Mouse (Mus musculus): ENCODE data around the gene Emp3. TPM values are rescaled to one million over a fixed set of nuclear protein-coding genes. Genes with fewer than 3 reads are reported as not detected.
A peak's percentile ranks its signal among the peaks of the same experiment; 100 is the strongest.
"Not testable (repeated sequence)": the region's sequence is repeated elsewhere in the genome, so short reads cannot be mapped to it uniquely, and the experiment has no call there.

The Emp3 gene
- polyA plus RNA-seq, 1 experiment from 2014 or later: 182 TPM

DNA sequence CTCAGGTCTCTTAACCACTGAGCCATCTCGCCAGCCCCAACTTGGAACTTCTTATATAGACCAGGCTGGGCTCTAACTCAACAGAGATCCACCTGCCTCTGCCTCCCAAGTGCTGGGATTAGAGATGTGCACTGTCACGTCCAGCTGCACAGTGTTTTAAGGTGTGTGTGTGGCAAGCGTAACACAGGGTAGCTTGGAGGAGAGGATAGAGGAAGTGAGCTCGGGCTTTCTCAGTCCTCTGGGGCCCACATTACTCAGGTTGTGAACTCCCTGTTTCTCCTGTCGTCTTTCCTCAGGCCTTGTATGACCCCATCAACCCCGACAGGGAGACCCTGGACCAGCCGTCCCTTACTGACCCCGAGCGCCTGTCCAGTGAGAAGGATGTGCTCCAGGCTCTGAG, 14.6 kb downstream of the Emp3 start:
- Histone ChIP-seq H3K36me3 (ENCODE audit: control insufficient read depth, insufficient read depth, low read length) (peaks cover 5% of the 10 kb centered on the region; the same call in 1 of the 2 replicates), H3K4me2 (replicated peaks; ENCODE audit: low read depth, low read length) (no peak overlapping the region), H3K4me1 (ENCODE audit: control insufficient read depth, insufficient read depth, low read length) (no peaks in the 10 kb centered on the region), H3K9ac (ENCODE audit: low read depth, low read length) (no peak overlapping the region), H3K27ac (ENCODE audit: low read depth, low read length) (no peak overlapping the region), H3K4me3 (ENCODE audit: low read length) (no peak overlapping the region), H3K9me3 (ENCODE audit: control insufficient read depth, low read length) (no peaks in the 10 kb centered on the region), H3K27me3 (ENCODE audit: control insufficient read depth, insufficient read depth, low read length) (no peaks in the 10 kb centered on the region)
- WGBS: 79% methylated on average over 9 of the region's 9 CpGs
- no peak for ATAC-seq (ENCODE audit: low FRiP score, low TSS enrichment)

DNA sequence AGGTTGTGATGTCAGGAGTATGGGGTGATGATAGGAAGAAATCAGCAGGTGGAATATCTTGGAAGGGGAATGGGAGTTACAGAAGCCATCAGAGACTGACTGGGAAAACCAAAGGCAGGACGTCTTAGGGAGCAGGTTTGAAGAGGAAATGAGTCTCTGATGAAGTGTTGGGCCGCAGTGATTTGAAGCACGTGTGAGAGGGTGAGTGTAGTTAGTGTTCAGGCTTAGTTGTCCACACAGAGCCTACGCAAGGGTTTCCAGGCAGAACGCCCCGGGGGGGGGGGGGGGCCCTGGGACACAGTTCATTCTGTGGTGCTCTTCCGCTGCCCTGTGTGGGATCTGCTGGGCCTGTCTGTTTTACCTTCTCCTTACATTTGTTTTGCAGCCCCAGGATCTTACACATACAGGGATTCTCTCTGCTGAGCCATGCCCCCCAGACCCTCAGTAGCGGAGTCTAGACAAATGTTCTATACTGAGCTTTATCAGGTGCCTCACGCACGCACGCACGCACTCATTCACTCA, 18.7 kb downstream of the Emp3 start:
- Histone ChIP-seq H3K4me1 (ENCODE audit: control insufficient read depth, insufficient read depth, low read length) (no peaks in the 10 kb centered on the region), H3K27ac (ENCODE audit: low read depth, low read length) (no peak overlapping the region), H3K9ac (ENCODE audit: low read depth, low read length) (no peak overlapping the region), H3K4me3 (ENCODE audit: low read length) (no peak overlapping the region), H3K9me3 (ENCODE audit: control insufficient read depth, low read length) (no peaks in the 10 kb centered on the region), H3K4me2 (replicated peaks; ENCODE audit: low read depth, low read length) (no peak overlapping the region), H3K36me3 (ENCODE audit: control insufficient read depth, insufficient read depth, low read length) (no peaks in the 10 kb centered on the region), H3K27me3 (ENCODE audit: control insufficient read depth, insufficient read depth, low read length) (no peaks in the 10 kb centered on the region)
- ATAC-seq (ENCODE audit: low FRiP score, low TSS enrichment): no peak
- WGBS: 81% methylated on average over 11 of the region's 12 CpGs

DNA sequence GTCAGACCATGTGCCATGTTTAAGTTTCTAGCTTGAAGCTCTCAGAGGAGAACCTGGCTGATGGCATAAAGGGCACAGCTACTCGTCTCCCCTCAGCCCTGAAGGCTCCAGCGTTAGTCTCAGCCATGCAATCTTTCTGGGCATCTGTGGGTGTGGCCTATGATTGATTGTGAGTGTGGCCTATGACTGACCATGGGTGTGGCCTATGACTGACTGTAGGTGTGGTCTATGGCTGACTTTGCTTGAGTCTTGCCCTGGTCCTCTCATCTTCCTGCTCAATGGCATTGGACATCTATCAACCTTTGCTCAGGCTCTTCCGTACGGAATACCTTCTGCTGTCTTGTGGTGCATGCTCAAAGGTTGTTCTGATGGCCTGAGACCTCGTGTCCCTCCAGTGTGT, 19.6 kb downstream of the Emp3 start:
- ATAC-seq (ENCODE audit: low FRiP score, low TSS enrichment): no peak
- H3K4me2 ChIP-seq (replicated peaks; ENCODE audit: low read depth, low read length): no peak overlapping the region
- H3K4me3 ChIP-seq (ENCODE audit: low read length): no peak overlapping the region
- H3K27ac ChIP-seq (ENCODE audit: low read depth, low read length): no peak overlapping the region
- H3K9me3 ChIP-seq (ENCODE audit: control insufficient read depth, low read length): no peaks in the 10 kb centered on the region
- no peaks in the 10 kb centered on the region for H3K27me3 ChIP-seq (ENCODE audit: control insufficient read depth, insufficient read depth, low read length)
- H3K9ac ChIP-seq (ENCODE audit: low read depth, low read length): no peak overlapping the region
- H3K36me3 ChIP-seq (ENCODE audit: control insufficient read depth, insufficient read depth, low read length): no peaks in the 10 kb centered on the region
- no peaks in the 10 kb centered on the region for H3K4me1 ChIP-seq (ENCODE audit: control insufficient read depth, insufficient read depth, low read length)
- WGBS: 51% methylated on average over 5 of the region's 5 CpGs

DNA sequence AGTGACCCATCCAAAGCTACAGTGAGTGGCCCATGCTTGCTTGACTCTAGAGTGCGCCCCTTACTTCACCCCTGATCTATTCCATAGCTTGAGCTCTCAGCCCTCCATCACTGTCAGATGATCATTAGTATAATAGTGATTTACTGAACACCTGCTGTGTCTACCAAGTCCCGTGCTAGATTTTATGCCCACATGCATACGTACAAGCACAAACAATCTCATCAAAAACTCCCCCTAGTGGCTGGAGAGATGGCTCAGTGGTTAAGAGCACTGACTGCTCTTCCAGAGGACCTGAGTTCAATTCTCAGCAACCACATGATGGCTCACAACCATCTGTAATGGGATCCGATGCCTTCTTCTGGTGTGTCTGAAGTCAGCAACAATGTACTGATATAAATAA, 23.1 kb downstream of the Emp3 start:
- H3K9ac ChIP-seq (ENCODE audit: low read depth, low read length); H3K4me3 ChIP-seq (ENCODE audit: low read length); H3K9me3 ChIP-seq (ENCODE audit: control insufficient read depth, low read length); H3K4me1 ChIP-seq (ENCODE audit: control insufficient read depth, insufficient read depth, low read length); H3K27me3 ChIP-seq (ENCODE audit: control insufficient read depth, insufficient read depth, low read length); ATAC-seq (ENCODE audit: low FRiP score, low TSS enrichment); H3K27ac ChIP-seq (ENCODE audit: low read depth, low read length); H3K36me3 ChIP-seq (ENCODE audit: control insufficient read depth, insufficient read depth, low read length): not testable (repeated sequence)
- peak overlapping the region; percentile 71 for H3K4me2 ChIP-seq (replicated peaks; ENCODE audit: low read depth, low read length)
- WGBS: 57% methylated on average over 4 of the region's 4 CpGs

DNA sequence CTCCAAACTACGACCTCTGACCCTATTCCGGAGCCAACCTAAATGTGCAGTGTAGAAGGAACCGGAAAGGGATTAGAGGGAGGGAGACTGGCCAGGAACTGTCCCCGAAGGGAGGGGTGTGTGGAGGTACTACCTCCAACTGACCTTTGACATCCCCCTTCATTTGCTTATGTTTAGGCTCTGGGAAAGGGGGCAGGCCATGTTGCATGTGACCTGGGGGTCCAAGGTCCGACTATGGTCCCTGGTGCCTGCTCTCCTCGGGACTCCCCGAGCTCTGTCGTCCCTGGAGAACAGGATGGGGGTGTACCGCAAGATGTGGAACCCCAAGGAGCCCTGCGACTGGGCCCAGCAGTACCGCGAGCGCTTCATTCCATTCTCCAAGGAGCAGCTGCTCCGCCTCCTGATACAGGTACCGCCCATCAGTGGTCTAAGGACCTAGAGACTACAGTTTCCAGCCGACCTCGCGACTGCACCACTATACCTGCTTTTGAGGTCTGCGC, 23.9 kb downstream of the Emp3 start:
- no peaks in the 10 kb centered on the region for H3K4me1 ChIP-seq (ENCODE audit: control insufficient read depth, insufficient read depth, low read length)
- H3K27me3 ChIP-seq (ENCODE audit: control insufficient read depth, insufficient read depth, low read length): no peaks in the 10 kb centered on the region
- peak overlapping the region; percentile 54 for H3K9ac ChIP-seq (ENCODE audit: low read depth, low read length)
- H3K27ac ChIP-seq (ENCODE audit: low read depth, low read length): peak overlapping the region; percentile 57; the same call in 1 of the 2 replicates
- ATAC-seq (ENCODE audit: low FRiP score, low TSS enrichment): peak; percentile 82
- H3K36me3 ChIP-seq (ENCODE audit: control insufficient read depth, insufficient read depth, low read length): no peaks in the 10 kb centered on the region
- H3K9me3 ChIP-seq (ENCODE audit: control insufficient read depth, low read length): no peaks in the 10 kb centered on the region
- peak overlapping the region; percentile 37 for H3K4me3 ChIP-seq (ENCODE audit: low read length)
- H3K4me2 ChIP-seq (replicated peaks; ENCODE audit: low read depth, low read length): peak overlapping the region; percentile 71
- WGBS: 1% methylated on average over 19 of the region's 19 CpGs

DNA sequence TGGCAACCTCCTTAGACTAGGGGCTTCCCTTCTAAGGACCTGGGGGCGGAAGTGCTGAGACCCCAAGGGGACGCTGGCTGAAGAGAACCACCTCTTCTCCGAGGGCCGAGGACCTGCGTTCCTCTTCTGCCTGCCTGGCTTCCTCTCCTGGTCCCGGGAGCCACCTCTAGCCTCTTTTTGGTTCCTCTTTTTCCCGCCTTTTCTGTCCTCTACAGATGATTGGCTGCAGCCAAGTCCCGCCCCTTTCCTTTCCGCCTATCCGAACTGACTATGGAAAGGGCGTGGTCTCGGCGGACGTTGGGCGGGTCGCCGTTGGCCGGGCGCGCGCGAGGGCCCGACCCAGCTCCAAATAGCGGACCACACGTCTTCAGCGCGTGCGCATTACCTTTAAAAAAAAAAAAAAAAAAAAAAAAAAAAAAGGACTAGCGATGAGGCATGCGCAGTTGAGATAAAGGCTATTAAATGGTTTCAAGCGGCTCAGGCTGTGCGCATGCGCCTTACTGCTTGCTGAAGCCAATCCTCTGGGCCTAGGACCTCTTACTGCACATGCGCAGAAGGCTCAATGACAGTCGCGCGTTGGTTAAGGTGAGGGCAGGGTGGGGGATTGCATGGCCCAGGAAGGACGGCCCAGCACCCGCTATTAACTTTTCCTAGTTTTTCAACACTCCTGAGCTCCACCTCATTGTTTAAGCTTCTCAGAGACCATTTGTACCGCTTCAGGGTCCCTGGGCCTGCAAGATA, 24.5 kb downstream of the Emp3 start, which contains the start of the genes Syngr4 and Tmem143:
Syngr4 (minus strand) TSS at position 198 of the 741 bp plus-strand sequence.
Tmem143 (plus strand) TSS at position 425 of the 741 bp plus-strand sequence.
- H3K27ac ChIP-seq (ENCODE audit: low read depth, low read length): peak within 1 kb of the TSS; percentile 57; the same call in 1 of the 2 replicates
- H3K4me3 ChIP-seq (ENCODE audit: low read length): peak within 1 kb of the TSS; percentile 37
- no peaks in the 10 kb centered on the region for H3K27me3 ChIP-seq (ENCODE audit: control insufficient read depth, insufficient read depth, low read length)
- H3K9ac ChIP-seq (ENCODE audit: low read depth, low read length): peak within 1 kb of the TSS; percentile 54
- H3K4me2 ChIP-seq (replicated peaks; ENCODE audit: low read depth, low read length): peak within 1 kb of the TSS; percentile 71
- peak; percentile 86 for ATAC-seq (ENCODE audit: low FRiP score, low TSS enrichment)
- no peaks in the 10 kb centered on the region for H3K4me1 ChIP-seq (ENCODE audit: control insufficient read depth, insufficient read depth, low read length)
- no peaks in the 10 kb centered on the region for H3K9me3 ChIP-seq (ENCODE audit: control insufficient read depth, low read length)
- H3K36me3 ChIP-seq (ENCODE audit: control insufficient read depth, insufficient read depth, low read length): no peaks in the 10 kb centered on the region
- WGBS: 1% methylated on average over 40 of the region's 40 CpGs

DNA sequence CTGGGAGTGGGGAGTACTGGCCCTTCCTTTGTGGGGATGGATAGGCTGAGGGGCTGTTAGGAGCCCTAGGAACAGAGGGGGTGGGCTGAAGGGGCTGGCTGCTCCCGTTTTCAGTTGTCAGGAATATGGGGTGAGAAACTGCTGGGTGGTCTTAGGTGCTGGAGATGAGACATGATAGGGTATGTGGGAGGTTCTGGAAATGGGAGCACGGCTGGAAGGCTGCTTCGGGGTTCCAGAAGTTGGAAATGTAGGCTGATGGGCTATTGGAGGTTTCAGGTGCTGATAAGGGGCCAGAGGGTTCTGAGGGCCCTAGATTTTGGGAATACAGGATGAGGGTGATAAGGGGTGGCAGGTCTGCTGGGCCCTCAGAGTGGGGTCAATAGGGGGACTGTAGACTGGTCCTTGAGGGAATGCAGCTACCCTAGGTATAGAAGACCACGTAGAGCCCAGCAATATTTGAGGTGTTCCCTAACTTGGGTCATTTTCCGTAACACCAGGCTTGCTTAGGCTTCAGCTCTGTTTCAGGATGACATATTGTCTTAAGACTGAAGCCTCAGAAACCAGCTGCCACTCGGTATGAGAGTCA, 25.2 kb downstream of the Emp3 start:
- Histone ChIP-seq H3K9ac (ENCODE audit: low read depth, low read length) (peak overlapping the region; percentile 40; the same call in 1 of the 2 replicates), H3K4me3 (ENCODE audit: low read length) (no peak overlapping the region), H3K4me2 (replicated peaks; ENCODE audit: low read depth, low read length) (peak overlapping the region; percentile 38), H3K9me3 (ENCODE audit: control insufficient read depth, low read length) (no peaks in the 10 kb centered on the region), H3K27ac (ENCODE audit: low read depth, low read length) (no peak overlapping the region), H3K36me3 (ENCODE audit: control insufficient read depth, insufficient read depth, low read length) (no peaks in the 10 kb centered on the region), H3K4me1 (ENCODE audit: control insufficient read depth, insufficient read depth, low read length) (no peaks in the 10 kb centered on the region), H3K27me3 (ENCODE audit: control insufficient read depth, insufficient read depth, low read length) (no peaks in the 10 kb centered on the region)
- ATAC-seq (ENCODE audit: low FRiP score, low TSS enrichment): no peak; the same call in 1 of the 2 replicates
- 74% methylated on average over 6 of the region's 6 CpGs for WGBS

DNA sequence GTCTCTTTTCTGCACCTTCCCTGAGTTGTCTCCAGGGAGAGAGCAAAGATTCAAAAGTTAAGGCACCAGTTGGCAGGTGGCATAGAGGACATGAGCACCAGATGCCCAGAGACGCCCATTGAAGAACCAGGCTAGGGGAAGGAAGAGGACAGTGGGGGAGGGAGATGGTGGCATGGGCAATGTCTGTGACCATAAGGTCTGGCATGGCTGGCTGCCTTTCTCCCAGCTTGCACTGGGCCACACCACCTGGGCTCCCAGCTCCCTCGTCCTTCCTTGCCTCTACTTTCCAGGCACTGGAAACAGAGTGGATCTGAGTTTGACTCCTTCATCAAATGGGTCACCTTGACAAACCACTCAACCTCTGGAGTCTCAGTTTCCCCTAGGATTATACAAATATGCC, 28.6 kb downstream of the Emp3 start:
- 68% methylated on average over 2 of the region's 2 CpGs for WGBS
- Histone ChIP-seq H3K4me3 (ENCODE audit: low read length) (no peak overlapping the region), H3K4me1 (ENCODE audit: control insufficient read depth, insufficient read depth, low read length) (no peaks in the 10 kb centered on the region), H3K9me3 (ENCODE audit: control insufficient read depth, low read length) (no peaks in the 10 kb centered on the region), H3K36me3 (ENCODE audit: control insufficient read depth, insufficient read depth, low read length) (no peaks in the 10 kb centered on the region), H3K27ac (ENCODE audit: low read depth, low read length) (no peak overlapping the region), H3K9ac (ENCODE audit: low read depth, low read length) (no peak overlapping the region), H3K27me3 (ENCODE audit: control insufficient read depth, insufficient read depth, low read length) (no peaks in the 10 kb centered on the region), H3K4me2 (replicated peaks; ENCODE audit: low read depth, low read length) (no peak overlapping the region)
- no peak for ATAC-seq (ENCODE audit: low FRiP score, low TSS enrichment)

DNA sequence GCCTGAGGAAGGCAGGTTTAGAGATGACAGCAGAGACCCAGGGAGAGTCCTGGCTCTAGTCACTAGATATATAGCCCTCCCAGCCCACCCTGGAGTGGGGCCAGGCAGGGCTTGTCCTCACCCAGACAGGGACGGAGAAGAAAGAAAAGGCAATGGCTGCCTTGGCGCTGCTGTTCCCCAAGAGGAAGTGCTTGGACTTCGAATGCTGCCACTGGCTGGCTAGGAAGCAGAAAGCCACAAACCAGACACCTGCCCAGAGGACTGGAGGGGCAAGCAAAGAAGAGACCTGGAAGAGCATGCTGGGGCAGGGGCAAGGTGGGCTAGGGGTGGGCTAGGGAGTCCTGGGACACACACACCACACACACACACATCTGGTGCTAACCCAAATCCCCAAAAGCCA, 34.0 kb downstream of the Emp3 start:
- H3K27ac ChIP-seq (ENCODE audit: low read depth, low read length): no peak overlapping the region
- no peak for ATAC-seq (ENCODE audit: low FRiP score, low TSS enrichment)
- no peaks in the 10 kb centered on the region for H3K27me3 ChIP-seq (ENCODE audit: control insufficient read depth, insufficient read depth, low read length)
- no peaks in the 10 kb centered on the region for H3K4me1 ChIP-seq (ENCODE audit: control insufficient read depth, insufficient read depth, low read length)
- WGBS: 41% methylated on average over 3 of the region's 3 CpGs
- no peaks in the 10 kb centered on the region for H3K9me3 ChIP-seq (ENCODE audit: control insufficient read depth, low read length)
- H3K4me3 ChIP-seq (ENCODE audit: low read length): no peak overlapping the region
- peaks cover 39% of the 10 kb centered on the region for H3K36me3 ChIP-seq (ENCODE audit: control insufficient read depth, insufficient read depth, low read length)
- no peak overlapping the region for H3K9ac ChIP-seq (ENCODE audit: low read depth, low read length)
- no peak overlapping the region for H3K4me2 ChIP-seq (replicated peaks; ENCODE audit: low read depth, low read length)
